Mouse (Mus musculus) layer of hippocampus, adult 2 months (tissue): ENCODE measurements around the gene Pafah1b1. TPM values are rescaled to one million over a fixed set of nuclear protein-coding genes. Genes with fewer than 3 reads are reported as not detected.

Experiments
- DNase-seq, 2 experiments: peaks; one replicate each; pipeline ENCODE4 v3.0.0; 2022; ENCODE audit warnings: low spot score in 2 of 2
- H3K27ac ChIP-seq: fragments of 200-600 bp; 2 replicates; pipeline ENCODE4 v1.8.1; 2022
- H3K4me3 ChIP-seq: fragments of 200-600 bp; 2 replicates; pipeline ENCODE4 v1.8.1; 2022; ENCODE audit warnings: mild to moderate bottlenecking
- CTCF ChIP-seq: fragments of 200-600 bp; conservative IDR thresholded peaks from 2 replicates; pipeline ENCODE4 v1.8.1; 2022; ENCODE audit warnings: antibody characterized with exemption, mild to moderate bottlenecking, moderate library complexity
- total RNA-seq, 2 experiments: library from RNA; stranded (reverse); gene quantifications; 2 replicates each; pipeline ENCODE4 v1.2.3; 2021

Pafah1b1 gene
- total RNA-seq, 2 experiments from 2014 or later: 360 to 384 TPM

DNA sequence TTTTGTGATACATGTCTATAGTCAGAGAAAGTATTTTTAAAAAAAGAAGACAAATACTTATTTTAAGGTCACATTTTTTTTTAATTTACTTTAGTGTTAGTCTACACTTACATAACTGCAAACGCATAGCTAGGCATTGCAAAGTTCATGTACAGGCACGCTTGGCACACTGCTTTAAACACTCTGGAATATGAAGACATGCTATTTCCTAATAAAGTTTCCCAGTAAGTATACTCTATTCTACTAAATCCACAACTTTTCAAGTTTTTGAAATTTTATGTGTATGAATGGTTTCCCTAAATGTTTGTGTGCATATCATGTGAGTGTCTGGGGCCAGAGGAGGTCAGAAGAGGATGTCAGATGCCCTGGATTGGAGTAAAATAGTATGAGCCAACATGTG, 20.4 kb downstream of the Pafah1b1 start:
- Histone ChIP-seq H3K27ac (no peak overlapping the region), H3K4me3 (no peak overlapping the region)
- TF ChIP-seq CTCF: no peak
- no peak for DNase-seq

DNA sequence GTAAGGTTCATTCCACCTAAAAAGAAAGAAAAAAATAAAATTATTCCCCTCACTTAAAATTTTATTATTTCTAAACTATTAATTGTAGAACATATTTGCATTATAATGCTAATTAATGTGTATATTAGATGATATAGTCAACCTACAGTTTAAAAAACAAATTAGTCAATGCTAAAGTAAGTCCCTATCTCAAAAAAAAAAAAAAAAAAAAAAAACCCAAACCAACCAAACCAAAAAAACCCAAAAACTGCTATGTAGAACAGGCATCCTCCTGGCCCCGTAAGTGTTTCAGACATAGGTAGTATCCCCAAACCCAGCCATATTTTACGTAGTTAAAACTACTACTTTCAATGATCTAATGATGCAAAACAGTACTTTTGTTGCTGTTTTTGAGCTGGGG, 25.0 kb downstream of the Pafah1b1 start:
- Histone ChIP-seq H3K27ac (no peak overlapping the region), H3K4me3 (no peak overlapping the region)
- no peak for DNase-seq
- TF ChIP-seq CTCF: no peak

GRCm38 (mm10) chr11:74692151-74692550, 32.3 kb downstream of the Pafah1b1 start:
- no peak overlapping the region for H3K4me3 ChIP-seq
- TF ChIP-seq CTCF: no peak
- DNase-seq: no peak
- H3K27ac ChIP-seq: no peak overlapping the region

GRCm38 (mm10) chr11:74675156-74675555, 49.3 kb downstream of the Pafah1b1 start:
- peak; percentile 61 to 80 for DNase-seq
- no peak overlapping the region for H3K4me3 ChIP-seq
- H3K27ac ChIP-seq: peak overlapping the region; percentile 73
- TF ChIP-seq CTCF: no peak

DNA sequence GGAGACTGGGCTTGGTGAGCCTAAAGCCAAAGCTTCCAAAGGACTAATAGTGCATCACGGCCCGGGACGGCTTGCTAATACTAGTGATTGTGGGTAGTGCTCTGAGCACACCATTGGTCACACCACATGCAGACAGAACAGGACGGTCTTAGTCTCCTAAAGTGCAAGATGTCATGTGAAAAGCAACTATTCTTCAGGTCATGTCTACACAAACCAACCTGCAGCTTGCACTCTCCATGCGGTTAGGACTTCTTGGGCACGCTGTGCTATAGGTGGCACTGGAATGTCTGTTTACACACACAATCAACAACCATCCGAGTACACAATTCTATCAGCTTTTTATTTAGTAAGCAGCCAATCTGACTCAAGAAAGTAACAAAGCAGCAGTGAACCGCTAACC, 49.8 kb downstream of the Pafah1b1 start:
- peak in 1 of 2 experiments; percentile 4 for DNase-seq
- Histone ChIP-seq H3K4me3 (no peak overlapping the region), H3K27ac (peak overlapping the region; percentile 73)
- TF ChIP-seq CTCF: no peak

DNA sequence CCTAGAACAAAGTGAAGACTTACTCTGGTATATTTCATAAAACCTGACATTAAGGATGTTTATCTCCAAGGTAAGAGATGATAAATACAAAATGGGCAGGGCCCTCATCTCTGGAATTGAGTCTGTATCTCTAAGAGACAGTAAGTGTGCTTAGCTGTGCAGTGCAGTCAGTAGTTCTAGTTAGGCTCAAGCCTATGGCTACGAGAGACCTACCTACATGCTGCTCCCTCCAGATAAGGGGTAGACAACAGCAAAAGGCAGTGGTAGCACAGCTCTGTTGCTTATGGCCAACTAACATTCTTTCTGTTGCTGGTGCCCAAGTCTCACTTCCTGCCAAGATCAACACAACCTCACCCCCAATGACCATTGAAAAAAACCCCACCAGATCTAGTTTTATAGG, 50.9 kb downstream of the Pafah1b1 start:
- no peak overlapping the region for H3K27ac ChIP-seq
- TF ChIP-seq CTCF: no peak
- H3K4me3 ChIP-seq: no peak overlapping the region
- no peak for DNase-seq

DNA sequence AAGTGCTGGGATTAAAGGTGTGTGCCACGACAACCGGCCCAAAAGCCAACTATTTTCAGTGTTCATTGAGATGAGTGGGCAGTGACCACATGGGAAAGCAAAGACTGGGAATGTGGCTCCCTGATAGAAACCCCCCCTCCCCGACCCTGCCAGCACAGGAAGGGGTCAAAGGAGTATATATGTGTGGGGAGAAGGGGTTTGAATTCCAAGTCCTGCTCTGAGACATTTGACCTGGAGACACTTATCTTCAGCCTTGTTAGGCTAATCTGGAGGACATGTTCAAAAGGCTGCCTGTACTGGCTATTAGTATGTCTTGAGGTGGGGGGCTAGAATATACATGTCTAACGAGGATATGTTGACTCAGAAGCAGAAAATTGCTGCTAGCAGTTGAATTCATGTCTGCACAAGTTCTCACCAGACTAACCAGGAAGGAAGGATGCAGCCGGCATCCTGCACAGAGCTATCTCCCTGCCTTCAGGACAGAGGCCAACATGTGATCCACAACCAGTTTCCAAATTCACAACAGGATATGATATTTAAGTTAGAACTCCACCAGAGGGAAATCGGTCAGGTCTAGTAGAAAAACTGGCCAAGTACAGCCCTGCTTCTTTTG, 51.5 kb downstream of the Pafah1b1 start:
- TF ChIP-seq CTCF: no peak
- DNase-seq: no peak
- Histone ChIP-seq H3K27ac (no peak overlapping the region), H3K4me3 (no peak overlapping the region)

DNA sequence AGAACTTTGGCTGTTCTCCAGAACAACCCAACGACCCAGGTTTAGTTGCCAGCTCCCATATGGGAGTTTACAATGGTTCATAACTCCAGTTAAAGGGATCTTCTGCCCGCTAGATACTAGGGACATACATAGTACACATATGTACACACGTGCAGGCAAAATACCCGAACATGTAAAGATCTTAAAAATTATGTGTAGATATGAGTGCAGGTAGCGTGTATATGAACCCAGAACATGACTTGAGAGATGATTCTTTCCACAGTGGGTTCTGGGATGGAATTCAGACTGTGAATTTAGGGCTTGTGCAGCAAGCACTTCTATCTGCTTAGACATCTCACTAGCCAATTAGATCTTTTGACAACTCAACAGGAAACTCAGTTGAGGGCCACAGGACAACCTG, 52.6 kb downstream of the Pafah1b1 start:
- H3K27ac ChIP-seq: no peak overlapping the region
- DNase-seq: no peak
- H3K4me3 ChIP-seq: no peak overlapping the region
- TF ChIP-seq CTCF: no peak

DNA sequence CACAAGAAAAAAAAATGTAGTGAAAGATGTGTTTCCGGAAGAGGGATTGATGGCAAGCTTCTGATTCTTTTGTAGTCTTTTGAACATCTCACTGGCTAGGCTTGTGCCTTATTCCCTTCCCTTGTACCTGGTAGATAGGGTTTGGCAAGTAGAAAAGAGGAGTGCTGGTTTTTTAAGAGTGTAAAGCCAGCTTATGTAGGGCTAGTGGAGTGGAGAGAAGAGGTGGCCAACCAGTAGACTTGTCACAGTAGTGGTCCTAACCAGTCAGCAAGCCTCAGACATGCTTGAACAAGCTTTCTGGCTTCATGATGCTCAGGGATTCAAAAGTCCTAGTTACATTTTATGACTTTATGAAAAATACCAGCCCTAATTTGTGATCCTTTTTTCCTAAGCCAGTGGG, 53.5 kb downstream of the Pafah1b1 start:
- no peak overlapping the region for H3K27ac ChIP-seq
- DNase-seq: no peak
- TF ChIP-seq CTCF: no peak

DNA sequence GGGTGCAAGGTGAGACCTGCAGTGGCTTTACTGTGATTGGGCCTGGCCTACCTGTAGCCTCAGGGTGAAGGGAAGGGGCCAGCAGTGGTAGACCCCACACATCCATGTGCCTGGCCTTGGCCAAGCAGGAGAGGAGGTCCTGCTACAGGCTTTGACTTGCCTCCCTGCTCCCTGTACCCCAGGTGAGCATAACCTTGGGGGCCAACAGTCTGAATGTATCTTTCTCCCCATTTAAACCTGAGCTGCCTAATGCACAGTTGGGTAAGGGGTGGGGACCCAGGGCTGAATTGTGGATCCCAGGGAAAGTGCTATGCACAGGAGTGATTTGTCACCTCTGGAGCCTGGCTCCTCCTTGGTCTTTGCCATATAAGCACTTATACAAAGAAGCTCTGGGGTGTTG, 54.3 kb downstream of the Pafah1b1 start:
- TF ChIP-seq CTCF: no peak
- no peak overlapping the region for H3K4me3 ChIP-seq
- no peak overlapping the region for H3K27ac ChIP-seq
- peak in 1 of 2 experiments; percentile 7 for DNase-seq

More for the DNA sequence above, 53.5 kb downstream of the Pafah1b1 start:
- H3K4me3 ChIP-seq: no peak overlapping the region

DNA sequence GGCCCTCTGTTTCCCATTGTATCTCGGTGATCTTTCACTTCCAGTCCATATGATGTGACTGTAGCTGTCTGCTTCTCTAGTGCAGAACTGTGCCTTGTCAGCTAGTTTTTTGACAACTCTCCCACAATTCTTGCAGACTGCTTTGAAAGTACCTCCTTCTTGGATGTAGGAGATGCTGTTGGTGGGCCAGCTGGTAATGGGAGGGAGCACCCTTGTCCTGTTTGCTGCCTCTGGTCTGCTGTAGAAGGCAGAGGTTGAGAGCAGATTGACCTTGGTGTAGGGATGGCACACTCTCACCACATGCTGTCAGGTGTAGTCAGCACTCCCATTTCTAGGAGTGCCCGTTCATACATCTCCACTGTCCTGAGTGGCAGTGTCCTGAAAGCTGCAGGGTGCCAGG, 55.5 kb downstream of the Pafah1b1 start:
- TF ChIP-seq CTCF: no peak
- H3K27ac ChIP-seq: no peak overlapping the region
- DNase-seq: no peak
- H3K4me3 ChIP-seq: no peak overlapping the region

DNA sequence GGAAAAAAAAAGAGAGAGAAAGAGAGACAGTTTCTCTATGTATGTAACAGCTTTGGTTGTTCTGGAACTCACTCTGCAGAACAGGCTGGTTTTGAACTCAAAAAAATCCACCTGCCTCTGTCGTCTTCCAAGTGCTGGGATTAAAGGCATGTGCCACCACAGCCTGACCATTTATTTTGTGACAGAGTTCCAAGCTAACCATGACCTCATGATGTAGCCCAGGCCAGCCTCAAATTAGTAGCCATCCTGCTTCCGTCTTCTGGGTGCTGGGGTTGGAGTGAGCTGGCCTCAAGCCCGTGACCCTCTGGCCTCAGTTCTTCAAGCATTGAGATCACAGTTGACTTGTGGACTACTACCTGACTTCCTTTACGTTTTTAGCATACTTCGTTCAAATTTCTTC, 56.0 kb downstream of the Pafah1b1 start:
- DNase-seq: no peak
- Histone ChIP-seq H3K4me3 (no peak overlapping the region), H3K27ac (no peak overlapping the region)
- no peak for TF ChIP-seq CTCF

GRCm38 (mm10) chr11:74667582-74668010, 56.9 kb downstream of the Pafah1b1 start:
- no peak overlapping the region for H3K27ac ChIP-seq
- H3K4me3 ChIP-seq: no peak overlapping the region
- no peak for DNase-seq
- no peak for TF ChIP-seq CTCF

DNA sequence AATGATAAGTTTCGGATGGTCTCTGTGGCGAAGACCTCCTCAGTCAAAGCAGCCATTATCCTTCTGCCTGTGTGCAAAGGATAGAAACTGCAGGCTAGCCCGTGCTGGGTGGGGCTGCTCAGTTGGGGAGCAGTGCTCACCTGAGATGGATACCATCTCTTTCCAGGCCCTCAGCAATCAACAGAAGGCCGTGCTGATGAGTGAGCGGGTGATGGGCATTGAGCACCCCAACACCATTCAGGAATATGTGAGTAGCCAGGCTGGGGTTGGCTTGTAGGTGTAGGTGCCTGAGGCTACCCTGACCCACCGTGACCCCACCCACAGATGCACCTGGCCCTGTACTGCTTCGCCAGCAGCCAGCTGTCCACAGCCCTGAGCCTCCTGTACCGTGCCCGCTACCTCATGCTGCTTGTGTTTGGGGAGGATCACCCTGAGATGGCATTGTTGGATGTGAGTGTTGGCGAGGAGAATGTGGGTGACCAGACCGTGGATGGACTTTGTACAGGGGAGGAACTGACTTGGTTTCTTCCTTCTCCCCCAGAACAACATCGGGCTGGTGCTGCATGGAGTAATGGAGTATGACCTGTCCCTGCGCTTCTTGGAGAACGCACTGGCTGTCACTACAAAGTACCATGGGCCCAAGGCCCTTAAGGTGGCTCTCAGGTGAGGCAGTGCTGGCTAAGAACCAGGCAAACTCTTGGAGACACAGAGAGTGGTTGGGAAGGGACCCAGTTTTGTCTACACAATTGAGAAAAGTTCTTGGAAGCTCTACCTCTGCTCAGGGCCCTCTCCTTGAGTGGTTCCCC, 57.5 kb downstream of the Pafah1b1 start:
- no peak overlapping the region for H3K4me3 ChIP-seq
- TF ChIP-seq CTCF: no peak
- no peak for DNase-seq
- H3K27ac ChIP-seq: no peak overlapping the region
